24 mouse cellular contexts compared by ENCODE assay signal in the genomic region with DNA sequence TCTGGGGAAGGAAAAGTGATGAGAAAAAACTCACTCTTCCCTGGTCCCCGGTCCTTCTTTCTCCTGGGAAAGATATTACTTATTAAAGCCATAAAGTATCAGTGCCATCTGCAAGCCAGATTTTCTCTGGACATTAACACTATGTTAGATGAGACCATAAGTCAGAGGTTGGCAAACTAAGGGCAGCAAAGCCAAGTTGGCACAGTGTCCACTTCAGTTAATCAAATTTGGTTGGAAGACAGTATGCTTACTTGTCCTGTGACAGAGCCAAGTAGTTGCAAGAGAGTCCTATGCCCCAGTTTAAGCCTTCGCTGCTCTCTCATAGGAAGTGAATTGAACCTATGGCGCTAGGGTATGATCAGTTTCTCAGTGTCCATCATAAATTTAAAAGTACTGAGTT.
DNase-seq lines count a peak whose midpoint lies in the region; ATAC-seq lines count a peak whose summit lies in the region.
"Had no signal": no experiment of that assay in that cellular context is flagged by ENCODE, and none has a peak within 500 bp of the region (broad histone marks: within the 10 kb centered on the region; RNA-seq: fewer than 3 reads in every experiment).

No protein-coding gene starts in this region.

- no peak overlapping the region for H3K4me3 ChIP-seq in kidney, embryonic 16.5 days (ENCODE audit: low read length)
- no peak overlapping the region for H3K4me3 ChIP-seq in midbrain, embryonic 15.5 days
- H3K4me3 ChIP-seq: embryonic facial prominence, embryonic 13.5 days; erythroblast, embryonic 14.5 days; heart, embryonic 15.5 days; hindbrain, embryonic 13.5 days; left cerebral cortex, adult 2 months; limb, embryonic 15.5 days; neural tube, embryonic 12.5 days had no signal

- peaks cover 36% of the 10 kb centered on the region for H3K36me3 ChIP-seq in kidney, embryonic 16.5 days (ENCODE audit: insufficient read depth, low read length)
- H3K36me3 ChIP-seq in midbrain, embryonic 15.5 days (replicated peaks), result no peaks in the 10 kb centered on the region

- 88% methylated on average over 3 of the region's 3 CpGs for WGBS in kidney, embryonic 16.5 days
- WGBS in midbrain, embryonic 15.5 days, result 94% methylated on average over 3 of the region's 3 CpGs

- H3K27ac ChIP-seq in kidney, embryonic 16.5 days (ENCODE audit: low read length), result no peak overlapping the region
- H3K27ac ChIP-seq in midbrain, embryonic 15.5 days, result no peak overlapping the region
- H3K27ac ChIP-seq: embryonic facial prominence, embryonic 13.5 days; heart, embryonic 15.5 days; hindbrain, embryonic 13.5 days; left cerebral cortex, adult 2 months; limb, embryonic 15.5 days; neural tube, embryonic 12.5 days had no signal

- H3K9ac ChIP-seq in kidney, embryonic 16.5 days (replicated peaks; ENCODE audit: low read length), result no peak overlapping the region
- no peak overlapping the region for H3K9ac ChIP-seq in midbrain, embryonic 15.5 days
- H3K9ac ChIP-seq: embryonic facial prominence, embryonic 13.5 days; heart, embryonic 15.5 days; hindbrain, embryonic 13.5 days; limb, embryonic 15.5 days; neural tube, embryonic 12.5 days had no signal

- ATAC-seq in kidney, embryonic 16.5 days (ENCODE audit: low FRiP score, low TSS enrichment), result no peak
- no peak for ATAC-seq in midbrain, embryonic 15.5 days (replicated peaks)
- ATAC-seq: activated CD4-positive, CD25-positive, alpha-beta regulatory T cell, adult 4 months; forebrain, embryonic 14.5 days had no signal

- H3K4me1 ChIP-seq in kidney, embryonic 16.5 days (ENCODE audit: insufficient read depth, low read length), result no peaks in the 10 kb centered on the region
- H3K4me1 ChIP-seq in midbrain, embryonic 15.5 days, result no peaks in the 10 kb centered on the region
- H3K4me1 ChIP-seq: embryonic facial prominence, embryonic 13.5 days; heart, embryonic 15.5 days; hindbrain, embryonic 13.5 days; limb, embryonic 15.5 days; neural tube, embryonic 12.5 days had no signal

- peak; percentile 17 to 39 for DNase-seq in cerebellum, postnatal 10 days
- DNase-seq in cerebellum, postnatal 36 days, result no peak
- DNase-seq in kidney, adult 8-10 months, result peak; percentile 16 to 31
- peak; percentile 14 to 26 for DNase-seq in adrenal gland, postnatal 36 days
- DNase-seq in thymus, postnatal 36 days, result no peak
- DNase-seq: cerebellum, postnatal 25 days; embryo, embryonic 11 days; gastrocnemius, postnatal 36 days; heart, postnatal 36 days; kidney, adult 18-20 months; left cerebral cortex, postnatal 4 days; lung, postnatal 4 days; thymus, postnatal 14 days had no signal

- H3K27me3 ChIP-seq in kidney, embryonic 16.5 days (ENCODE audit: insufficient read depth, low read length), result no peaks in the 10 kb centered on the region
- H3K27me3 ChIP-seq in midbrain, embryonic 15.5 days (replicated peaks), result no peaks in the 10 kb centered on the region
- H3K27me3 ChIP-seq: embryonic facial prominence, embryonic 13.5 days; heart, embryonic 15.5 days; hindbrain, embryonic 13.5 days; limb, embryonic 15.5 days; neural tube, embryonic 12.5 days had no signal

- H3K4me2 ChIP-seq in kidney, embryonic 16.5 days (replicated peaks; ENCODE audit: low read depth, low read length), result no peak overlapping the region
- H3K4me2 ChIP-seq in midbrain, embryonic 15.5 days, result no peak overlapping the region
- H3K4me2 ChIP-seq: embryonic facial prominence, embryonic 13.5 days; heart, embryonic 15.5 days; hindbrain, embryonic 13.5 days; limb, embryonic 15.5 days; neural tube, embryonic 12.5 days had no signal

- no peaks in the 10 kb centered on the region for H3K9me3 ChIP-seq in kidney, embryonic 16.5 days (ENCODE audit: low read length)
- H3K9me3 ChIP-seq in midbrain, embryonic 15.5 days, result no peaks in the 10 kb centered on the region
- H3K9me3 ChIP-seq: embryonic facial prominence, embryonic 13.5 days; heart, embryonic 15.5 days; hindbrain, embryonic 13.5 days; limb, embryonic 15.5 days; neural tube, embryonic 12.5 days had no signal

Comparison
In these comparisons a context has a peak if more than half of its experiments do, and no peak if none do; other contexts are left out.
1. DNase-seq: peak in cerebellum, postnatal 10 days (2 of 2), kidney, adult 8-10 months (2 of 2) and adrenal gland, postnatal 36 days (2 of 2); none in cerebellum, postnatal 36 days (0 of 2) and thymus, postnatal 36 days (0 of 2).